Mouse (Mus musculus): ENCODE measurements around the gene Mgst3. TPM values are rescaled to one million over a fixed set of nuclear protein-coding genes. Genes with fewer than 3 reads are reported as not detected.

Gene Mgst3
- 51.8 and 54.0 TPM in 2 replicates for polyA plus RNA-seq (2014; fragmentation: Nextera tagmentation; extraction: Ambion mirVana)

GRCm38 (mm10) chr1:167393683-167394492 is at the start of gene Mgst3:
TSS of gene Mgst3 (minus strand) at chr1:167393841.
- no peaks in the 10 kb centered on the region for H3K36me3 ChIP-seq (ENCODE audit: control insufficient read depth, insufficient read depth, low read length)
- peak within 1 kb of the TSS; percentile 79 for H3K4me2 ChIP-seq (ENCODE audit: low read depth, low read length, severe bottlenecking)
- H3K9me3 ChIP-seq (ENCODE audit: control insufficient read depth, low read length): no peaks in the 10 kb centered on the region
- peak within 1 kb of the TSS; percentile 60; the same call in 1 of the 2 replicates for H3K27ac ChIP-seq (ENCODE audit: low read depth, low read length)
- peak within 1 kb of the TSS; percentile 85 for H3K9ac ChIP-seq (ENCODE audit: low read length)
- WGBS: under 1% methylated on average over 45 of the region's 45 CpGs
- H3K27me3 ChIP-seq (ENCODE audit: control insufficient read depth, insufficient read depth, low read length): peaks cover 7% of the 10 kb centered on the region; the same call in 1 of the 2 replicates
- peak; percentile 94 for ATAC-seq (replicated peaks; ENCODE audit: low FRiP score)
- DNase-seq (ENCODE audit: low spot score): peak; percentile 95
- H3K4me3 ChIP-seq (ENCODE audit: low read depth, low read length): peak within 1 kb of the TSS; percentile 65
- H3K4me1 ChIP-seq (replicated peaks; ENCODE audit: control insufficient read depth, insufficient read depth, low read length): peaks cover 4% of the 10 kb centered on the region; the same call in 1 of the 2 replicates

GRCm38 (mm10) chr1:167438231-167438885 is 44.7 kb upstream of the Mgst3 start:
- no peaks in the 10 kb centered on the region for H3K9me3 ChIP-seq (ENCODE audit: control insufficient read depth, low read length)
- H3K4me2 ChIP-seq (ENCODE audit: low read depth, low read length, severe bottlenecking): no peak overlapping the region
- H3K36me3 ChIP-seq (ENCODE audit: control insufficient read depth, insufficient read depth, low read length): no peaks in the 10 kb centered on the region
- H3K27ac ChIP-seq (ENCODE audit: low read depth, low read length): no peak overlapping the region
- no peaks in the 10 kb centered on the region for H3K27me3 ChIP-seq (ENCODE audit: control insufficient read depth, insufficient read depth, low read length)
- DNase-seq (ENCODE audit: low spot score): no peak
- no peak overlapping the region for H3K9ac ChIP-seq (ENCODE audit: low read length)
- no peak overlapping the region for H3K4me3 ChIP-seq (ENCODE audit: low read depth, low read length)
- ATAC-seq (replicated peaks; ENCODE audit: low FRiP score): no peak
- 64% methylated on average over 9 of the region's 9 CpGs for WGBS
- H3K4me1 ChIP-seq (replicated peaks; ENCODE audit: control insufficient read depth, insufficient read depth, low read length): no peaks in the 10 kb centered on the region

GRCm38 (mm10) chr1:167437091-167437490 is 43.5 kb upstream of the Mgst3 start:
- Histone ChIP-seq H3K4me3 (ENCODE audit: low read depth, low read length) (no peak overlapping the region), H3K4me2 (ENCODE audit: low read depth, low read length, severe bottlenecking) (no peak overlapping the region), H3K9me3 (ENCODE audit: control insufficient read depth, low read length) (no peaks in the 10 kb centered on the region), H3K27ac (ENCODE audit: low read depth, low read length) (no peak overlapping the region), H3K9ac (ENCODE audit: low read length) (no peak overlapping the region), H3K4me1 (replicated peaks; ENCODE audit: control insufficient read depth, insufficient read depth, low read length) (no peaks in the 10 kb centered on the region), H3K36me3 (ENCODE audit: control insufficient read depth, insufficient read depth, low read length) (no peaks in the 10 kb centered on the region), H3K27me3 (ENCODE audit: control insufficient read depth, insufficient read depth, low read length) (no peaks in the 10 kb centered on the region)
- 85% methylated on average over 7 of the region's 7 CpGs for whole genome bisulfite sequencing
- no peak for ATAC-seq (replicated peaks; ENCODE audit: low FRiP score)
- no peak for DNase-seq (ENCODE audit: low spot score)

- 87% methylated on average over 7 of the region's 7 CpGs for WGBS
- H3K4me3 ChIP-seq (ENCODE audit: low read depth, low read length): no peak overlapping the region
- DNase-seq (ENCODE audit: low spot score): peak; percentile 36
- no peaks in the 10 kb centered on the region for H3K9me3 ChIP-seq (ENCODE audit: control insufficient read depth, low read length)
- H3K36me3 ChIP-seq (ENCODE audit: control insufficient read depth, insufficient read depth, low read length): no peaks in the 10 kb centered on the region
- H3K9ac ChIP-seq (ENCODE audit: low read length): no peak overlapping the region
- H3K27ac ChIP-seq (ENCODE audit: low read depth, low read length): no peak overlapping the region
- H3K4me1 ChIP-seq (replicated peaks; ENCODE audit: control insufficient read depth, insufficient read depth, low read length): no peaks in the 10 kb centered on the region
- no peak for ATAC-seq (replicated peaks; ENCODE audit: low FRiP score)
- no peaks in the 10 kb centered on the region for H3K27me3 ChIP-seq (ENCODE audit: control insufficient read depth, insufficient read depth, low read length)
- no peak overlapping the region for H3K4me2 ChIP-seq (ENCODE audit: low read depth, low read length, severe bottlenecking)
Measured at GRCm38 (mm10) chr1:167436186-167436975, 42.7 kb upstream of the Mgst3 start.

GRCm38 (mm10) chr1:167434931-167435330 is 41.3 kb upstream of the Mgst3 start:
- DNase-seq (ENCODE audit: low spot score) (no peak), ATAC-seq (replicated peaks; ENCODE audit: low FRiP score) (no peak)
- Histone ChIP-seq H3K4me2 (ENCODE audit: low read depth, low read length, severe bottlenecking) (no peak overlapping the region), H3K27ac (ENCODE audit: low read depth, low read length) (no peak overlapping the region), H3K9me3 (ENCODE audit: control insufficient read depth, low read length) (no peaks in the 10 kb centered on the region), H3K9ac (ENCODE audit: low read length) (no peak overlapping the region), H3K4me3 (ENCODE audit: low read depth, low read length) (no peak overlapping the region), H3K27me3 (ENCODE audit: control insufficient read depth, insufficient read depth, low read length) (no peaks in the 10 kb centered on the region), H3K36me3 (ENCODE audit: control insufficient read depth, insufficient read depth, low read length) (no peaks in the 10 kb centered on the region), H3K4me1 (replicated peaks; ENCODE audit: control insufficient read depth, insufficient read depth, low read length) (no peaks in the 10 kb centered on the region)
- WGBS: 89% methylated on average over 4 of the region's 4 CpGs

GRCm38 (mm10) chr1:167430976-167431676 is 37.5 kb upstream of the Mgst3 start:
- WGBS: 81% methylated on average over 9 of the region's 9 CpGs
- no peaks in the 10 kb centered on the region for H3K27me3 ChIP-seq (ENCODE audit: control insufficient read depth, insufficient read depth, low read length)
- H3K4me2 ChIP-seq (ENCODE audit: low read depth, low read length, severe bottlenecking): no peak overlapping the region
- ATAC-seq (replicated peaks; ENCODE audit: low FRiP score): no peak
- no peaks in the 10 kb centered on the region for H3K36me3 ChIP-seq (ENCODE audit: control insufficient read depth, insufficient read depth, low read length)
- no peaks in the 10 kb centered on the region for H3K4me1 ChIP-seq (replicated peaks; ENCODE audit: control insufficient read depth, insufficient read depth, low read length)
- no peaks in the 10 kb centered on the region for H3K9me3 ChIP-seq (ENCODE audit: control insufficient read depth, low read length)
- H3K9ac ChIP-seq (ENCODE audit: low read length): no peak overlapping the region
- H3K4me3 ChIP-seq (ENCODE audit: low read depth, low read length): no peak overlapping the region
- H3K27ac ChIP-seq (ENCODE audit: low read depth, low read length): no peak overlapping the region
- DNase-seq (ENCODE audit: low spot score): peak; percentile 9

GRCm38 (mm10) chr1:167426681-167427080 is 33.0 kb upstream of the Mgst3 start:
- no peak for ATAC-seq (replicated peaks; ENCODE audit: low FRiP score)
- WGBS: 83% methylated on average over 7 of the region's 7 CpGs
- DNase-seq (ENCODE audit: low spot score): no peak
- H3K27ac ChIP-seq (ENCODE audit: low read depth, low read length): no peak overlapping the region
- H3K9ac ChIP-seq (ENCODE audit: low read length): no peak overlapping the region
- H3K4me1 ChIP-seq (replicated peaks; ENCODE audit: control insufficient read depth, insufficient read depth, low read length): no peaks in the 10 kb centered on the region
- H3K27me3 ChIP-seq (ENCODE audit: control insufficient read depth, insufficient read depth, low read length): no peaks in the 10 kb centered on the region
- H3K4me2 ChIP-seq (ENCODE audit: low read depth, low read length, severe bottlenecking): no peak overlapping the region
- H3K4me3 ChIP-seq (ENCODE audit: low read depth, low read length): no peak overlapping the region
- no peaks in the 10 kb centered on the region for H3K9me3 ChIP-seq (ENCODE audit: control insufficient read depth, low read length)
- H3K36me3 ChIP-seq (ENCODE audit: control insufficient read depth, insufficient read depth, low read length): no peaks in the 10 kb centered on the region

GRCm38 (mm10) chr1:167425572-167425971 is 31.9 kb upstream of the Mgst3 start:
- Histone ChIP-seq H3K27me3 (ENCODE audit: control insufficient read depth, insufficient read depth, low read length) (no peaks in the 10 kb centered on the region), H3K4me3 (ENCODE audit: low read depth, low read length) (no peak overlapping the region), H3K36me3 (ENCODE audit: control insufficient read depth, insufficient read depth, low read length) (no peaks in the 10 kb centered on the region), H3K4me2 (ENCODE audit: low read depth, low read length, severe bottlenecking) (no peak overlapping the region), H3K4me1 (replicated peaks; ENCODE audit: control insufficient read depth, insufficient read depth, low read length) (no peaks in the 10 kb centered on the region), H3K27ac (ENCODE audit: low read depth, low read length) (no peak overlapping the region), H3K9ac (ENCODE audit: low read length) (no peak overlapping the region), H3K9me3 (ENCODE audit: control insufficient read depth, low read length) (no peaks in the 10 kb centered on the region)
- no peak for ATAC-seq (replicated peaks; ENCODE audit: low FRiP score)
- WGBS: 87% methylated on average over 5 of the region's 5 CpGs
- DNase-seq (ENCODE audit: low spot score): no peak

Measured in forebrain, embryonic 11.5 days (tissue).